Mouse (Mus musculus) liver, embryonic 14.5 days (tissue): ENCODE measurements around the gene Chic2.

Source experiments
- CTCF ChIP-seq: IDR thresholded peaks from 2 replicates; pipeline ENCODE4 v1.5.1; 2016; ENCODE audit warnings: antibody characterized with exemption, low read depth, control low read depth
- EP300 ChIP-seq: IDR thresholded peaks from 2 replicates; pipeline ENCODE4 v1.6.1; 2016; ENCODE audit warnings: antibody characterized with exemption, low read depth

DNA sequence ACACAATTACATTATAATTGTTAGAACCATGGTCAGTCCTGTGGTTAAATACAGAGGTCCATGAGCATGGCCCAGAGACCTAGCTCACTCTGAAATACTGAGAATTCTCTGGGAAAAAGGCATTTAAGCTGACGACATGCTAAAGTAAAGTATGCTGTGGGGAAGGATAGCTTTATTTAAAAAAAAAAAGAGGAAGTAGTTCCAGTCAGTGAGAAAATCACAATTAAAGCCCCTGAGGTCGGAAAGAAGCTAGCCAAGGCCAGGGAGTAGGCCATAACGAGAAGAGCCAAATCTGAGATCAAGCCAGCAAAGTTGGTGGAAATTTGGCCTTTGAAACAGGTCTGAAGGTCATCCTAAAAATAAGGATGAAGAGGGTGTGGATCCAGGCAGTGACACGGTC, 6.5 kb upstream of the Chic2 start:
- TF ChIP-seq CTCF, result no peak
- no peak for TF ChIP-seq EP300
